Mouse (Mus musculus) CH12.LX (cell line): Measurements from ENCODE around the gene Prss42. TPM values are rescaled to one million over a fixed set of nuclear protein-coding genes. Genes with fewer than 3 reads are reported as not detected.

ENCODE experiments used
- DNase-seq: peaks from one replicate; pipeline ENCODE4 v3.0.0-alpha.2; 2013; ENCODE audit errors: extremely low read depth
- H3K27ac ChIP-seq: 2 replicates; pipeline ENCODE4 v1.5.1; 2012; ENCODE audit warnings: low read depth, mild to moderate bottlenecking, control low read depth, moderate library complexity; ENCODE audit not compliant: insufficient read depth
- H3K27me3 ChIP-seq: replicated peaks from 2 replicates; pipeline ENCODE3; 2012; ENCODE audit warnings: inconsistent platforms
- H3K36me3 ChIP-seq, 2 experiments: replicated peaks in 1 of 2; 2 replicates each; pipeline versions ENCODE3 to v1.6.1; 2012; ENCODE audit warnings: inconsistent platforms in 1 of 2, low read length in 1 of 2, mild to moderate bottlenecking in 1 of 2, mixed read lengths in 1 of 2, moderate library complexity in 1 of 2; ENCODE audit not compliant: control insufficient read depth in 1 of 2, insufficient read depth in 1 of 2
- H3K4me1 ChIP-seq, 2 experiments: 2 replicates each; pipeline ENCODE4 v1.6.1; 2012; ENCODE audit warnings: inconsistent platforms in 1 of 2, moderate library complexity in 1 of 2; ENCODE audit not compliant: insufficient read depth in 2 of 2, control insufficient read depth in 1 of 2
- H3K4me2 ChIP-seq: 2 replicates; pipeline ENCODE4 v1.6.1; 2012; ENCODE audit warnings: low read depth, mild to moderate bottlenecking, control low read depth; ENCODE audit not compliant: poor library complexity, insufficient read depth, severe bottlenecking
- H3K4me3 ChIP-seq, 3 experiments: fragments of 150-350 bp in 1 of 3; sonication (generic) in 1 of 3; replicated peaks in 1 of 3; 2 replicates each; pipeline versions ENCODE3 to v1.5.1; 2011 to 2012; ENCODE audit warnings: low read depth in 2 of 3, low read length in 2 of 3, mild to moderate bottlenecking in 2 of 3, moderate library complexity in 2 of 3, control low read depth in 1 of 3, improper control_type of control experiment in 1 of 3, inconsistent platforms in 1 of 3, mixed read lengths in 1 of 3; ENCODE audit not compliant: poor library complexity in 1 of 3
- H3K79me2 ChIP-seq: replicated peaks from 2 replicates; pipeline ENCODE4 v1.6.1; 2012; ENCODE audit warnings: mild to moderate bottlenecking, moderate library complexity; ENCODE audit not compliant: control insufficient read depth, poor library complexity, insufficient read depth, severe bottlenecking; ENCODE audit errors: extremely low read depth
- H3K9ac ChIP-seq: 2 replicates; pipeline ENCODE4 v1.6.1; 2012; ENCODE audit warnings: low read depth, mild to moderate bottlenecking, control low read depth, moderate library complexity; ENCODE audit not compliant: insufficient read depth
- H3K9me3 ChIP-seq: replicated peaks from 2 replicates; pipeline ENCODE3; 2012; ENCODE audit warnings: low read length, inconsistent platforms, mixed read lengths
- ELF1 ChIP-seq: IDR thresholded peaks from 2 replicates; pipeline ENCODE4 v1.6.1; 2014; ENCODE audit warnings: low read depth, mild to moderate bottlenecking, inconsistent platforms, low read length, improper control_type of control experiment
- GABPA ChIP-seq: IDR thresholded peaks from 2 replicates; pipeline ENCODE4 v1.6.1; 2012; ENCODE audit warnings: low read depth, low read length, improper control_type of control experiment, inconsistent platforms; ENCODE audit not compliant: insufficient replicate concordance
- HCFC1 ChIP-seq: IDR thresholded peaks from 2 replicates; pipeline ENCODE4 v1.6.1; 2012; ENCODE audit warnings: low read depth, mild to moderate bottlenecking, inconsistent platforms, low read length, improper control_type of control experiment
- IRF4 ChIP-seq: IDR thresholded peaks from 2 replicates; pipeline ENCODE4 v1.6.1; 2014; ENCODE audit warnings: low read depth, mild to moderate bottlenecking, inconsistent platforms, low read length, improper control_type of control experiment
- MAFK ChIP-seq: IDR thresholded peaks from 2 replicates; pipeline ENCODE4 v1.6.1; 2011; ENCODE audit warnings: low read length, improper control_type of control experiment; ENCODE audit not compliant: insufficient replicate concordance
- MAZ ChIP-seq: IDR thresholded peaks from 2 replicates; pipeline ENCODE4 v1.6.1; 2012; ENCODE audit warnings: low read depth, mild to moderate bottlenecking, inconsistent platforms, low read length, improper control_type of control experiment, moderate library complexity
- MYC ChIP-seq: IDR thresholded peaks from 2 replicates; pipeline ENCODE4 v1.6.1; 2011; ENCODE audit warnings: low read depth, mild to moderate bottlenecking, improper control_type of control experiment, low read length
- NELFE ChIP-seq: IDR thresholded peaks from 2 replicates; pipeline ENCODE4 v1.6.1; 2011; ENCODE audit warnings: low read depth, low read length, improper control_type of control experiment
- PAX5 ChIP-seq: IDR thresholded peaks from 2 replicates; pipeline ENCODE4 v1.6.1; 2012; ENCODE audit warnings: low read length, inconsistent platforms, mixed read lengths
- RAD21 ChIP-seq: IDR thresholded peaks from 2 replicates; pipeline ENCODE4 v1.6.1; 2011; ENCODE audit warnings: low read depth, mild to moderate bottlenecking, low read length, improper control_type of control experiment, moderate library complexity
- SMC3 ChIP-seq: IDR thresholded peaks from 2 replicates; pipeline ENCODE4 v1.6.1; 2011; ENCODE audit warnings: low read depth, low read length, improper control_type of control experiment
- TBP ChIP-seq: conservative IDR thresholded peaks from 2 replicates; pipeline ENCODE4 v1.6.1; 2011; ENCODE audit warnings: low read depth, low read length, improper control_type of control experiment
- UBTF ChIP-seq: IDR thresholded peaks from 2 replicates; pipeline ENCODE4 v1.6.1; 2012; ENCODE audit warnings: low read depth, mild to moderate bottlenecking, inconsistent platforms, low read length, improper control_type of control experiment, moderate library complexity
- ZC3H11A ChIP-seq: IDR thresholded peaks from 2 replicates; pipeline ENCODE4 v1.6.1; 2012; ENCODE audit warnings: low read depth, mild to moderate bottlenecking, inconsistent platforms, low read length, improper control_type of control experiment
- ZMIZ1 ChIP-seq: IDR thresholded peaks from 2 replicates; pipeline ENCODE4 v1.6.1; 2012; ENCODE audit warnings: low read depth, mild to moderate bottlenecking, inconsistent platforms, low read length, improper control_type of control experiment
- ZNF384 ChIP-seq: IDR thresholded peaks from 2 replicates; pipeline ENCODE4 v1.6.1; 2012; ENCODE audit warnings: low read depth, low read length, improper control_type of control experiment, inconsistent platforms
- dilution Hi-C: fragments of 300-500 bp; cut with MboI; formaldehyde crosslinking; loops from 2 replicates; pipeline ENCODE4 v1.14.3; 2020; ENCODE audit warnings: low sequenced_read_pairs; ENCODE audit not compliant: extremely low pct_unique_long_range_greater_than_20kb, extremely low pct_ligation_motif_present
- in situ Hi-C: fragments of 300-500 bp; cut with MboI; formaldehyde crosslinking; loops from 3 replicates; pipeline ENCODE4 v1.14.3; 2019; ENCODE audit warnings: low sequenced_read_pairs, low pct_ligation_motif_present, low pct_unique_long_range_greater_than_20kb, mixed read lengths
- polyA plus RNA-seq: library from polyadenylated mRNA; unstranded; fragments of >175 nt; gene quantifications from 2 replicates; pipeline ENCODE4 v1.2.1, GENCODE M21; 2012; ENCODE audit warnings: low read depth; ENCODE audit not compliant: insufficient read length
- total RNA-seq, 2 experiments: library from RNA; depleted of rRNA; stranded (reverse); fragments of 300-350 nt in 1 of 2; fragments of >200 nt in 1 of 2; gene quantifications; 2 replicates each; pipeline ENCODE4 v1.2.3; 2012 to 2014

Gene Prss42
- total and polyA plus RNA-seq, 3 experiments: 0.34 to 1.1 TPM; not detected in 1

GRCm38 (mm10) chr9:110825832-110826231 lies 27.9 kb downstream of the Prss42 start:
- in situ Hi-C loops: no loop called here
- Histone ChIP-seq H3K27ac (no peak overlapping the region), H3K4me3 (no peak overlapping the region), H3K4me2 (peak overlapping the region; percentile 41; the same call in 1 of the 2 replicates), H3K27me3 (peaks cover 7% of the 10 kb centered on the region), H3K4me1 (peaks cover 2 to 12% of the 10 kb centered on the region in 2 experiments; a peak in 3 of 4 replicates), H3K36me3 (no peaks in the 10 kb centered on the region), H3K9ac (peak overlapping the region; percentile 30; the same call in 1 of the 2 replicates), H3K79me2 (no peaks in the 10 kb centered on the region), H3K9me3 (no peaks in the 10 kb centered on the region)
- dilution Hi-C loops: no loop called here
- peak; percentile 19 for DNase-seq
- TF ChIP-seq MYC (peak; percentile 41; the same call in 1 of the 2 replicates), ZNF384 (peak; percentile 95), UBTF (no peak), ELF1 (peak; percentile 58)

- H3K27ac ChIP-seq: no peak within 1 kb of the TSS
- H3K79me2 ChIP-seq: no peaks in the 10 kb centered on the region
- H3K27me3 ChIP-seq: peaks cover 4% of the 10 kb centered on the region
- dilution Hi-C loops: no loop called here
- in situ Hi-C loops: no loop called here
- no peak within 1 kb of the TSS for H3K4me3 ChIP-seq
- H3K9me3 ChIP-seq: no peaks in the 10 kb centered on the region
- DNase-seq: no peak
- no peaks in the 10 kb centered on the region for H3K36me3 ChIP-seq
- TF ChIP-seq NELFE (no peak), ZMIZ1 (no peak), UBTF (no peak), RAD21 (no peak), PAX5 (no peak), ZC3H11A (no peak), MAFK (no peak), TBP (no peak), SMC3 (no peak), HCFC1 (no peak), GABPA (no peak), MYC (no peak)
- TF ChIP-seq, all 38 proteins: peak for 0
- Histone ChIP-seq H3K4me1 (peaks cover 2 to 12% of the 10 kb centered on the region in 2 experiments; a peak in 3 of 4 replicates), H3K4me2 (peak within 1 kb of the TSS; percentile 41; the same call in 1 of the 2 replicates), H3K9ac (peak within 1 kb of the TSS; percentile 30; the same call in 1 of the 2 replicates)
These were observed 28.4 kb downstream of the Prss42 start, which contains the start of gene Prss43 for GRCm38 (mm10) chr9:110826390-110826789. Prss43 (plus strand) TSS chr9:110826690.

- Histone ChIP-seq H3K9ac (no peak overlapping the region), H3K27ac (no peak overlapping the region), H3K4me2 (no peak overlapping the region), H3K4me3 (no peak overlapping the region), H3K27me3 (peaks cover 4% of the 10 kb centered on the region), H3K4me1 (peaks cover 0 to 3% of the 10 kb centered on the region in 2 experiments; a peak in 1 of 4 replicates), H3K79me2 (no peaks in the 10 kb centered on the region), H3K9me3 (no peaks in the 10 kb centered on the region), H3K36me3 (no peaks in the 10 kb centered on the region)
- dilution Hi-C loops (no loop called here), in situ Hi-C loops (no loop called here)
- TF ChIP-seq ZC3H11A (no peak), GABPA (no peak), IRF4 (no peak), MAZ (no peak)
- DNase-seq: peak; percentile 52
These were observed 35.1 kb downstream of the Prss42 start for GRCm38 (mm10) chr9:110833021-110833420.
